Mouse (Mus musculus) heart, postnatal 0 days (tissue): Measurements from ENCODE around the gene Actl6b.

Experiments
- CTCF ChIP-seq: IDR thresholded peaks from 2 replicates; pipeline ENCODE4 v1.5.1; 2016; ENCODE audit warnings: antibody characterized with exemption, control low read depth, low read depth
- EP300 ChIP-seq: IDR thresholded peaks from 2 replicates; pipeline ENCODE4 v1.6.1; 2016; ENCODE audit warnings: antibody characterized with exemption, low read depth

DNA sequence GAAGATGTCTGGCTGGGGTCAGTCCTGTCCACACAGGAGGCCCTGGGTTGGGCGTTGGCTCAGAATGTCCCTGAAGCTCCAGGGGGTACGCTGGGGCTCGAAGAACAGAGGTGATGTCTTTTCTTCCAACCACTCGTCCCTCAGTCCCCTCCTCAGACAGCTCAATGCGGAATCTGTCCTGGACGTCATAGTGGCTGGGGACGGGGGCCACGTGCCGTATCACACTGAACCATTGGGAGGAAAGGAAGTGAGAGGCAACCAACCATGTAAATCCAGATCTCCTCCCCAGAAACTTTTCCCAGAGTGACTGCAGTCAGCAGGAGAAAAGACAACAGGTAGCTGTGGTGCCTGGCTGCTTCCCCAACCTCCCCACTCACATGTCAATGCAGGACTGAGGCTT, 46.3 kb downstream of the Actl6b start:
- no peak for TF ChIP-seq CTCF
- no peak for TF ChIP-seq EP300
